Mouse (Mus musculus): ENCODE data around the gene Irf2bp1. TPM values are rescaled to one million over a fixed set of nuclear protein-coding genes. Genes with fewer than 3 reads are reported as not detected.

Gene Irf2bp1
- total RNA-seq, 1 experiment: 15.9 TPM

GRCm38 (mm10) chr7:18967603-18968002 is 36.2 kb upstream of the Irf2bp1 start:
- TF ChIP-seq HCFC1 (IDR thresholded peaks at IDR 0.05; ENCODE audit: borderline replicate concordance, insufficient read depth, low read length) (peak; percentile 75; the same call in 1 of the 2 replicates), ZC3H11A (IDR thresholded peaks at IDR 0.05; ENCODE audit: borderline replicate concordance, low read depth, low read length) (no peak), CHD2 (IDR thresholded peaks at IDR 0.05; ENCODE audit: low read depth, low read length) (no peak)
- Histone ChIP-seq H3K4me3 (ENCODE audit: insufficient read depth in 1 of 2, low read depth in 1 of 2, low read length in 2 of 2, poor library complexity in 1 of 2, severe bottlenecking in 1 of 2) (no peak overlapping the region), H3K27ac (ENCODE audit: insufficient read depth, low read depth, low read length, poor library complexity, severe bottlenecking) (no peak overlapping the region), H3K4me1 (ENCODE audit: control insufficient read depth in 2 of 2, insufficient read depth in 2 of 2, low read length in 2 of 2, poor library complexity in 1 of 2) (peaks cover 0 to 11% of the 10 kb centered on the region in 2 experiments; a peak in 2 of 4 replicates), H3K9me3 (ENCODE audit: control insufficient read depth, insufficient read depth, low read depth, low read length) (no peaks in the 10 kb centered on the region), H3K9ac (ENCODE audit: insufficient read depth, low read depth, low read length, poor library complexity, severe bottlenecking) (no peak overlapping the region), H3K36me3 (ENCODE audit: control insufficient read depth, insufficient read depth, low read length, poor library complexity, severe bottlenecking) (no peaks in the 10 kb centered on the region)
- no peak for DNase-seq (ENCODE audit: low read depth, low spot score)
- in situ Hi-C loops (cut with MboI; ENCODE audit: low sequenced_read_pairs in 2 of 2, unreplicated experiment in 2 of 2): no loop called here

GRCm38 (mm10) chr7:18970956-18971355 is 32.9 kb upstream of the Irf2bp1 start:
- no peak for TF ChIP-seq ZNF384 (IDR thresholded peaks at IDR 0.05; ENCODE audit: low read depth, low read length)
- no peak for TF ChIP-seq MAFK (IDR thresholded peaks at IDR 0.05; ENCODE audit: insufficient read depth, low read depth, low read length)
- TF ChIP-seq ZC3H11A (IDR thresholded peaks at IDR 0.05; ENCODE audit: borderline replicate concordance, low read depth, low read length): no peak
- TF ChIP-seq CHD2 (IDR thresholded peaks at IDR 0.05; ENCODE audit: low read depth, low read length): no peak
- TF ChIP-seq HCFC1 (IDR thresholded peaks at IDR 0.05; ENCODE audit: borderline replicate concordance, insufficient read depth, low read length): no peak
- Histone ChIP-seq H3K9me3 (ENCODE audit: control insufficient read depth, insufficient read depth, low read depth, low read length) (no peaks in the 10 kb centered on the region), H3K4me1 (ENCODE audit: control insufficient read depth in 2 of 2, insufficient read depth in 2 of 2, low read length in 2 of 2, poor library complexity in 1 of 2) (no peaks in the 10 kb centered on the region), H3K9ac (ENCODE audit: insufficient read depth, low read depth, low read length, poor library complexity, severe bottlenecking) (no peak overlapping the region), H3K36me3 (ENCODE audit: control insufficient read depth, insufficient read depth, low read length, poor library complexity, severe bottlenecking) (no peaks in the 10 kb centered on the region), H3K4me3 (ENCODE audit: insufficient read depth in 1 of 2, low read depth in 1 of 2, low read length in 2 of 2, poor library complexity in 1 of 2, severe bottlenecking in 1 of 2) (no peak overlapping the region), H3K27ac (ENCODE audit: insufficient read depth, low read depth, low read length, poor library complexity, severe bottlenecking) (no peak overlapping the region)
- no peak for DNase-seq (ENCODE audit: low read depth, low spot score)
- in situ Hi-C loops (cut with MboI; ENCODE audit: low sequenced_read_pairs in 2 of 2, unreplicated experiment in 2 of 2): no loop called here

GRCm38 (mm10) chr7:18978381-18978780 is 25.5 kb upstream of the Irf2bp1 start:
- no peaks in the 10 kb centered on the region for H3K9me3 ChIP-seq (ENCODE audit: control insufficient read depth, insufficient read depth, low read depth, low read length)
- TF ChIP-seq ZC3H11A (IDR thresholded peaks at IDR 0.05; ENCODE audit: borderline replicate concordance, low read depth, low read length) (no peak), ZNF384 (IDR thresholded peaks at IDR 0.05; ENCODE audit: low read depth, low read length) (no peak), HCFC1 (IDR thresholded peaks at IDR 0.05; ENCODE audit: borderline replicate concordance, insufficient read depth, low read length) (no peak), CHD2 (IDR thresholded peaks at IDR 0.05; ENCODE audit: low read depth, low read length) (no peak), MAFK (IDR thresholded peaks at IDR 0.05; ENCODE audit: insufficient read depth, low read depth, low read length) (no peak)
- no peak overlapping the region for H3K4me3 ChIP-seq (ENCODE audit: insufficient read depth in 1 of 2, low read depth in 1 of 2, low read length in 2 of 2, poor library complexity in 1 of 2, severe bottlenecking in 1 of 2)
- no peak for DNase-seq (ENCODE audit: low read depth, low spot score)
- no peak overlapping the region for H3K27ac ChIP-seq (ENCODE audit: insufficient read depth, low read depth, low read length, poor library complexity, severe bottlenecking)
- H3K4me1 ChIP-seq (ENCODE audit: control insufficient read depth in 2 of 2, insufficient read depth in 2 of 2, low read length in 2 of 2, poor library complexity in 1 of 2): no peaks in the 10 kb centered on the region
- no peaks in the 10 kb centered on the region for H3K36me3 ChIP-seq (ENCODE audit: control insufficient read depth, insufficient read depth, low read length, poor library complexity, severe bottlenecking)
- no peak overlapping the region for H3K9ac ChIP-seq (ENCODE audit: insufficient read depth, low read depth, low read length, poor library complexity, severe bottlenecking)
- in situ Hi-C loops (cut with MboI; ENCODE audit: low sequenced_read_pairs in 2 of 2, unreplicated experiment in 2 of 2): no loop called here

- DNase-seq (ENCODE audit: low read depth, low spot score): no peak
- TF ChIP-seq CHD2 (IDR thresholded peaks at IDR 0.05; ENCODE audit: low read depth, low read length): no peak
- no peak for TF ChIP-seq ZC3H11A (IDR thresholded peaks at IDR 0.05; ENCODE audit: borderline replicate concordance, low read depth, low read length)
- TF ChIP-seq HCFC1 (IDR thresholded peaks at IDR 0.05; ENCODE audit: borderline replicate concordance, insufficient read depth, low read length): no peak
- no peak for TF ChIP-seq ZNF384 (IDR thresholded peaks at IDR 0.05; ENCODE audit: low read depth, low read length)
- TF ChIP-seq MAFK (IDR thresholded peaks at IDR 0.05; ENCODE audit: insufficient read depth, low read depth, low read length): no peak
- Histone ChIP-seq H3K27ac (ENCODE audit: insufficient read depth, low read depth, low read length, poor library complexity, severe bottlenecking) (no peak overlapping the region), H3K36me3 (ENCODE audit: control insufficient read depth, insufficient read depth, low read length, poor library complexity, severe bottlenecking) (no peaks in the 10 kb centered on the region), H3K4me1 (ENCODE audit: control insufficient read depth in 2 of 2, insufficient read depth in 2 of 2, low read length in 2 of 2, poor library complexity in 1 of 2) (peaks cover 0 to under 1% of the 10 kb centered on the region in 2 experiments; a peak in 1 of 4 replicates), H3K4me3 (ENCODE audit: insufficient read depth in 1 of 2, low read depth in 1 of 2, low read length in 2 of 2, poor library complexity in 1 of 2, severe bottlenecking in 1 of 2) (no peak overlapping the region), H3K9ac (ENCODE audit: insufficient read depth, low read depth, low read length, poor library complexity, severe bottlenecking) (no peak overlapping the region), H3K9me3 (ENCODE audit: control insufficient read depth, insufficient read depth, low read depth, low read length) (no peaks in the 10 kb centered on the region)
- in situ Hi-C loops (cut with MboI; ENCODE audit: low sequenced_read_pairs in 2 of 2, unreplicated experiment in 2 of 2): no loop called here
Measured at GRCm38 (mm10) chr7:18986503-18986902, 17.3 kb upstream of the Irf2bp1 start.

- no peaks in the 10 kb centered on the region for H3K9me3 ChIP-seq (ENCODE audit: control insufficient read depth, insufficient read depth, low read depth, low read length)
- H3K4me3 ChIP-seq (ENCODE audit: insufficient read depth in 1 of 2, low read depth in 1 of 2, low read length in 2 of 2, poor library complexity in 1 of 2, severe bottlenecking in 1 of 2): no peak within 1 kb of the TSS
- H3K36me3 ChIP-seq (ENCODE audit: control insufficient read depth, insufficient read depth, low read length, poor library complexity, severe bottlenecking): no peaks in the 10 kb centered on the region
- in situ Hi-C loops (cut with MboI; ENCODE audit: low sequenced_read_pairs in 2 of 2, unreplicated experiment in 2 of 2): no loop called here
- no peak within 1 kb of the TSS for H3K27ac ChIP-seq (ENCODE audit: insufficient read depth, low read depth, low read length, poor library complexity, severe bottlenecking)
- H3K9ac ChIP-seq (ENCODE audit: insufficient read depth, low read depth, low read length, poor library complexity, severe bottlenecking): no peak within 1 kb of the TSS
- H3K4me1 ChIP-seq (ENCODE audit: control insufficient read depth in 2 of 2, insufficient read depth in 2 of 2, low read length in 2 of 2, poor library complexity in 1 of 2): peaks cover 0 to 3% of the 10 kb centered on the region in 2 experiments; a peak in 1 of 4 replicates
- no peak for DNase-seq (ENCODE audit: low read depth, low spot score)
- no peak for TF ChIP-seq HCFC1 (IDR thresholded peaks at IDR 0.05; ENCODE audit: borderline replicate concordance, insufficient read depth, low read length)
- no peak for TF ChIP-seq CHD2 (IDR thresholded peaks at IDR 0.05; ENCODE audit: low read depth, low read length)
- no peak for TF ChIP-seq ZNF384 (IDR thresholded peaks at IDR 0.05; ENCODE audit: low read depth, low read length)
- TF ChIP-seq ZC3H11A (IDR thresholded peaks at IDR 0.05; ENCODE audit: borderline replicate concordance, low read depth, low read length): no peak
- no peak for TF ChIP-seq MAFK (IDR thresholded peaks at IDR 0.05; ENCODE audit: insufficient read depth, low read depth, low read length)
Measured at GRCm38 (mm10) chr7:18987100-18987499, 16.7 kb upstream of the Irf2bp1 start, which contains the start of gene Nanos2. TSS of gene Nanos2 (plus strand) at chr7:18987400.
